Mouse (Mus musculus) spleen, adult 2 months (tissue): Measurements from ENCODE around the gene Rhoc.

Source experiments
- CTCF ChIP-seq: fragments of 200-500 bp; IDR thresholded peaks from 2 replicates; pipeline ENCODE4 v1.5.1; 2011; ENCODE audit warnings: mild to moderate bottlenecking, inconsistent platforms; ENCODE audit not compliant: insufficient read depth, insufficient read length, insufficient replicate concordance; ENCODE audit errors: extremely low read depth
- POLR2A ChIP-seq: fragments of 200-500 bp; IDR thresholded peaks from 2 replicates; pipeline ENCODE4 v1.6.1; 2011; ENCODE audit warnings: low read depth, low read length, inconsistent platforms

GRCm38 (mm10) chr3:104820426-104820825, 32.3 kb downstream of the Rhoc start:
- TF ChIP-seq POLR2A: no peak
- no peak for TF ChIP-seq CTCF
